Mouse (Mus musculus) left cerebral cortex, adult 18-20 months (tissue): Measurements from ENCODE around the gene AL607142.1. TPM values are rescaled to one million over a fixed set of nuclear protein-coding genes. Genes with fewer than 3 reads are reported as not detected.

ENCODE experiments used
- DNase-seq, 2 experiments: peaks; one replicate each; pipeline ENCODE4 v3.0.0; 2021 to 2022; ENCODE audit warnings: low spot score in 2 of 2, mixed read lengths in 1 of 2
- total RNA-seq, 2 experiments: library from RNA; stranded (reverse); gene quantifications; 2 replicates each; pipeline ENCODE4 v1.2.3; 2021

The AL607142.1 gene
- total RNA-seq, 2 experiments from 2014 or later = not detected

- no peak for DNase-seq
These were observed 8.3 kb upstream of the AL607142.1 start for GRCm38 (mm10) chr4:120056451-120056850.

DNA sequence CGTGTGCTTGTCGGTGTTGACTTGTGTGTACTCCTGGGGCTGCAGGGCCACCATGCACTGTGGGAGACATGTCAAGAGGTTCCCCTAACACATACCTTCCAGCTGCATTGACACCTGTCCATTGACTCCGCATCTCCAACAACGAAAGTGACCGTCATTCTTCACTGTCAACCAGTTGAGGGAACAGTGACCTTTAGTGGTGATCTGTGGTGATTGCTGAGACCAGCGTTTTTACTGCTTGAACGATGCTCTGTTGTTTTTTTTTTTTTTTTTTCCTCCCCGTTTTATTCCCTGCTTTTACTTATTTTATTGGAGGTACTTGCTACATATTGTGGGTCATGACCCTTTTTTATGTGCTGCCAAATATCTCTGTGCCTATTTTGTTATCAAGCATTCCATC lies 7.3 kb upstream of the AL607142.1 start:
- no peak for DNase-seq

- DNase-seq = no peak
These were observed 6.6 kb upstream of the AL607142.1 start for GRCm38 (mm10) chr4:120058157-120058556.

GRCm38 (mm10) chr4:120058794-120059193 lies 6.0 kb upstream of the AL607142.1 start:
- DNase-seq = no peak

DNA sequence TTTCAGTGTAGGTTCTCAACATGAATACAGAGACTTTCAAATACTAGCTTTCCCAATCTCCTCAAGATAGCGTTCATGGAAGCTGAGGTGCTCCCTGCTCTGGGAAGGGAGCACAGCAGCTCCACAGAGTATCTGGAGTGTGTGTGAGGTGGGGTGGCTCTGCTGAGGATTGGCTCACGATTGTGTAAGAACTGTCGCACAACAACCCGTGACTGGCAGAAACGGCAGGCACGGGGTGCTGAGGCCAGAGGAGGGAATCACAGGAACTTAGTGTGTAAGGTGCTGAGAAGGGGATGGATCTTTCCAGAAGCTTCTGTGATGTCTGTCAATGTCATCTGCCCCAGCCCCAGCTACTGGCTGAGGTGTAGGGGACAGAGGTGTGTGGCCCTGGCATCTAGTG lies 3.1 kb upstream of the AL607142.1 start:
- DNase-seq = no peak

DNA sequence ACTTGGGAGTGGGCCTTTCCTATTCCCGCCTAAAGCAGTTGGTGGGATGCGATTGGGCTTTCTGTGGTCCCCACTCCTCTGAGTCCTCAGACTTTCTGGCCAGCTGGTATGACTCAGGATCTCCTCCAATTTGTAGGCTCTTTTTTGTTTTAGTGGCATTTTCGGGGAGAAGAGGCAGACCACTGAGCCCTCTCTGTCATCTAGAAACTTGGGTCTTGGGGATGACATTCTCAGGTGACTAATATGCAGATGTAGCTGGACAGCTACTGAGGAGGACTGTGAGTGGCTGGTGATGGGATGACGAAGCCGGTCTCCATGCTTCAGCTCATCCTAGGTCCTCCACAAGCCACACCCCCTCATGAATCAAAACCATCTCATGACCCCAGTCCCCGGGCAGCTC lies 2.6 kb upstream of the AL607142.1 start:
- no peak for DNase-seq

- no peak for DNase-seq
These were observed 2.0 kb upstream of the AL607142.1 start for GRCm38 (mm10) chr4:120062754-120063153.

DNA sequence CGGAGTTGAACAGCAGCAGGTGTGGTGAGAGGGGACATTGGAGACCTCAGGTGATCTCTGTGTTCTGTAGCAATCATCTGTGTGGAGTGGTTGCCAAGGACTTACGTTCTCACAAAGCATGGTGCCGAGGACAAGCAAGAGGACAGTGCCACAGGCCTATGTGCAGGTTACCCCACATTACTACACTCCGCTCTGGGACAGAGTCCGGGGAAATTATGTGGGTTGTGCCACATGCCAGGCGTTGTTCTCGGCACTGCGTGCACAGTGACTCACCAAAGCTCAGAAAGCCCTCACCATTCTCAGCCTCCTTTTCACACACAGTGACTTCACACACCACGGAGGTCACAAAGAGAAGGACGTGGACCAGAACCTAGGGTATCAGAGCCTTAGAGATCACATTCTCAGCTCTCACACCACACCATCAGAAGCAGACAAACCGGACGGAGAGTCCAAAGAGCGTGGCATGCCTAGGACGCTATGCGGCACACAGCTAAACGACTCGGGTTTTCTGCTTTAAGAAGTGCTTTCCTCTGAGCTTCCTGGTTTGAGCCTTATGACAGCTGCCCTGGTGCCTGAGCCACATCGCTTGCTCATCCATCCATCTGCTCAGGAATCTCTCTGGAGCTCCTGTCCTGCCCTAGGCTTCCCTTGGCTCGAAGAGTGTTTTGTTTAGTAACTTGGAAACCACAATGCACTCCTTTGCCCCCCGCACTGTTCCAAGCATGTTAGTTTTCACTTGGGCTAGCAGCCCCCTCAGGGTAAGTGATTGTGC lies 1.3 kb upstream of the AL607142.1 start:
- DNase-seq = peak; percentile 38 to 43

GRCm38 (mm10) chr4:120066841-120067591 lies 2.2 kb downstream of the AL607142.1 start:
- no peak for DNase-seq

- DNase-seq = no peak
These were observed 2.9 kb downstream of the AL607142.1 start for GRCm38 (mm10) chr4:120067592-120068235.

DNA sequence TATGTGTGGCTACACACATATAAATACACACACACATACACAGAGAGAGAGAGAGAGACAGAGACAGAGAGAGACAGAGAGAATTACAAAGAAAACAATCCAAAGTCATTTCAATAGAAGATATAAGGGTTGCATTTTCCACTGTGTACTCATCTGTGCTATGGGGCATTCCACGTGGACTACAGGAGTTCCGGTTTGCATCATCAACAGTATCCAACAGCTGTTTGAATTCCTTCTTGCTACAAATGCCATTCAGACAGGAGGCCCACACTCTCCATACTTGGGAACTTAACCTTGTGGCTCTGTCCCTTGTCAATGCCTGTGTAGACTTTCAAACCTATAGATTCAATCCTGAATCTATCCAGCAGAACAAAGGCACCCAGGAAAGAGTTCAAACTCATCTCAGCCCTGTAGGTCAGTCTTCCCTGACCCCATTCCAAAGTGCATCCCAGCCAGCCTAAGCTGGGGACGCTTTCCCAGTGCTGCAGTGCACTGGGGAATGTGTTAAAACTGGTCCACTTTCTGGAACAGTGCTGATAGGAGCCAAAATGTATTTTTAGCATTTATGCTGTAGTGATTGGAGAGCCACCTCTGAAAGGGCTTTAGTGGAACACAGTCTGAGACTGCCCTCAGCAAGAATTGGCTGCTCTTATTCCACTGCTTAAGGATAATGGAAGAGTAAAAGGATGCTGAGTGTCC lies 4.2 kb downstream of the AL607142.1 start:
- DNase-seq = no peak

GRCm38 (mm10) chr4:120069582-120069980 lies 4.8 kb downstream of the AL607142.1 start:
- DNase-seq = no peak

DNA sequence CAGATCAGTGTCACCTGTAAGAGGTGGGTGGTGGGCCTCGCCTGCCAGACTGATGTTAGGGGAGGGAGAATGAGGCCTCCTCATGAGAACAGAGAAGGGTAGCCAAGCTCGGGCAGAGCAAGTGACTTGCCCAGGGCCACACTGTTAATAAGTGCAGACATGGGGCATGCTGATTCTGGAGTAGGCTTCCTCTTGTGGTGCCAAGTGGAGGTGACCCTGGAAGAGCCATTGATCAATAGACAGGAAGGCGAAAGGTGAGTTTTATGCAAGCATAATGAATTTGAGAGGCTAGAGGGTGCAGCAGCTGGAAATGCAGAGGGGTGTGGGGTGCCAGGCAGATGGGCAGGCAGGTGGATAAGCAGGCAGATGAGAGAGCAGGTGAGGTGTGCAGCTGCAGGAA lies 6.6 kb downstream of the AL607142.1 start:
- DNase-seq = no peak

- no peak for DNase-seq
These were observed 7.2 kb downstream of the AL607142.1 start for GRCm38 (mm10) chr4:120071842-120072507.

- DNase-seq = no peak
These were observed 9.3 kb downstream of the AL607142.1 start for GRCm38 (mm10) chr4:120074061-120074460.

- DNase-seq = peak; percentile 47 to 55
These were observed 12.5 kb downstream of the AL607142.1 start for GRCm38 (mm10) chr4:120077322-120077721.

DNA sequence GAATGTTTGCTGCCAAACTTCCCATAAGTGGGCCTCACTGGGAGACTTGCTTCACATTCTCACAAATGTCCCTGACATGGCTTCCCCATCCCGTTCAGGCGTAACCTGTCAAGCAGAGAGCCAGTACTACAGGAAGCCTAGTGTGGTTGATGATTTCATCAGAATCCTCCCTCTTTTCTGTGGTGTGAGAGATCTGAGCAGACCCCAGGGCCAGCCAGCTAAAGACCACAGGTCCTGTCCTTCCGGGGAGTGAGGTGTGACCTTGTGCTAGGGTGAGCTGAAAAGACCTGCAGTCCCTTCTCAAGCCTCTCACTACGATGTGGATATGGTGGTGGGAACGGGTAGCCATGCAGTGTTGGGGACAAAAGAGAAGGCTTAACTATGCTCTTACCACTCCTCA lies 17.7 kb downstream of the AL607142.1 start:
- no peak for DNase-seq

GRCm38 (mm10) chr4:120083700-120084099 lies 18.9 kb downstream of the AL607142.1 start:
- no peak for DNase-seq

GRCm38 (mm10) chr4:120089536-120089935 lies 24.7 kb downstream of the AL607142.1 start:
- DNase-seq = no peak

- DNase-seq = no peak
These were observed 27.4 kb downstream of the AL607142.1 start for GRCm38 (mm10) chr4:120091997-120092783.
